Comparison of ENCODE assay signal across 21 mouse cellular contexts in the genomic region with DNA sequence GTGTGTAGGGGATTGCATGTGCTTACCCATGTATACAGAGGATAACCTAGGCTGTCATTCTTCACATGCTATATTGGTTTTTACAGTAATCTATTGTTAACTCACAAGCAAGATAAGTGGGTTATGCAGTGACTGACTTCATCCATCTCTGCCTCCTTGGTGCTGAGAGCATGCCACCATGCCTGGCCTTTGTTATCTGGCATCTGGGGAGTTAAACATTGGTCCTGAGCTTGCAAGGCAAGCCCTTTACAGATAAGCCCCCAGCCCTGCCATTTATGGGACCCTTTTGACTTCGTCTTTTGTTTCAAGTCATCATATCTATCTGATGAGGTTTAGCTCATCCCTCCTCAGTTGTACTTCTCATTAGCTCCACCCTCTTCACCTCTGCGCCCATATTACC. TPM values are rescaled to one million over a fixed set of nuclear protein-coding genes. Genes with fewer than 3 reads are reported as not detected.
DNase-seq lines count a peak whose midpoint lies in the region; ATAC-seq and TF ChIP-seq lines count a peak whose summit lies in the region.
"Had no signal": no experiment of that assay in that cellular context is flagged by ENCODE, and none has a peak within 500 bp of the region (broad histone marks: within the 10 kb centered on the region; RNA-seq: fewer than 3 reads in every experiment).

No protein-coding gene starts in this region.

- H3K4me1 ChIP-seq in embryonic facial prominence, embryonic 12.5 days, result no peaks in the 10 kb centered on the region
- H3K4me1 ChIP-seq in embryonic facial prominence, embryonic 10.5 days, result no peaks in the 10 kb centered on the region
- peaks cover 21% of the 10 kb centered on the region for H3K4me1 ChIP-seq in hindbrain, embryonic 13.5 days (replicated peaks)
- H3K4me1 ChIP-seq in hindbrain, postnatal 0 days (ENCODE audit: insufficient read depth, low read length), result peaks cover 15% of the 10 kb centered on the region; the same call in 1 of the 2 replicates
- H3K4me1 ChIP-seq in midbrain, embryonic 15.5 days, result peaks cover 10% of the 10 kb centered on the region
- H3K4me1 ChIP-seq in midbrain, embryonic 11.5 days (ENCODE audit: control insufficient read depth, insufficient read depth, low read length), result no peaks in the 10 kb centered on the region
- peaks cover 7% of the 10 kb centered on the region for H3K4me1 ChIP-seq in olfactory bulb, adult 2 months (ENCODE audit: control insufficient read depth, insufficient read depth, low read length)

- H3K9ac ChIP-seq in embryonic facial prominence, embryonic 12.5 days, result no peak overlapping the region
- no peak overlapping the region for H3K9ac ChIP-seq in hindbrain, embryonic 13.5 days
- H3K9ac ChIP-seq in hindbrain, postnatal 0 days (replicated peaks; ENCODE audit: low read length), result no peak overlapping the region
- H3K9ac ChIP-seq in midbrain, embryonic 15.5 days, result no peak overlapping the region
- H3K9ac ChIP-seq in midbrain, embryonic 11.5 days (ENCODE audit: low read length), result no peak overlapping the region
- H3K9ac ChIP-seq: forebrain, embryonic 13.5 days; forebrain, embryonic 15.5 days; forebrain, postnatal 0 days had no signal

- no peak for TF ChIP-seq CTCF in hindbrain, postnatal 0 days (IDR thresholded peaks at IDR 0.05; ENCODE audit: low read depth)
- TF ChIP-seq CTCF in olfactory bulb, adult 2 months (IDR thresholded peaks at IDR 0.05; ENCODE audit: insufficient read depth, low read depth, low read length), result no peak

- no peak overlapping the region for H3K4me3 ChIP-seq in embryonic facial prominence, embryonic 12.5 days
- no peak overlapping the region for H3K4me3 ChIP-seq in embryonic facial prominence, embryonic 10.5 days
- H3K4me3 ChIP-seq in hindbrain, embryonic 13.5 days, result no peak overlapping the region
- H3K4me3 ChIP-seq in hindbrain, postnatal 0 days (ENCODE audit: low read length), result no peak overlapping the region
- no peak overlapping the region for H3K4me3 ChIP-seq in midbrain, embryonic 15.5 days
- no peak overlapping the region for H3K4me3 ChIP-seq in midbrain, embryonic 11.5 days (ENCODE audit: low read depth, low read length)
- no peak overlapping the region for H3K4me3 ChIP-seq in olfactory bulb, adult 2 months (ENCODE audit: insufficient read depth, low read depth, low read length)
- H3K4me3 ChIP-seq: forebrain, embryonic 13.5 days; forebrain, embryonic 15.5 days had no signal

- no peak overlapping the region for H3K27ac ChIP-seq in embryonic facial prominence, embryonic 12.5 days
- no peak overlapping the region for H3K27ac ChIP-seq in embryonic facial prominence, embryonic 10.5 days (replicated peaks)
- H3K27ac ChIP-seq in hindbrain, embryonic 13.5 days, result no peak overlapping the region
- H3K27ac ChIP-seq in hindbrain, postnatal 0 days, result no peak overlapping the region
- no peak overlapping the region for H3K27ac ChIP-seq in midbrain, embryonic 15.5 days
- no peak overlapping the region for H3K27ac ChIP-seq in midbrain, embryonic 11.5 days (ENCODE audit: low read depth, low read length)
- peak overlapping the region; percentile 53; the same call in 1 of the 2 replicates for H3K27ac ChIP-seq in olfactory bulb, adult 2 months (ENCODE audit: insufficient read depth, low read depth, low read length)
- H3K27ac ChIP-seq: forebrain, embryonic 13.5 days; forebrain, embryonic 15.5 days had no signal

- WGBS in embryonic facial prominence, embryonic 12.5 days, result 88% methylated on average over 2 of the region's 2 CpGs
- 91% methylated on average over 2 of the region's 2 CpGs for WGBS in embryonic facial prominence, embryonic 10.5 days
- 93% methylated on average over 2 of the region's 2 CpGs for WGBS in hindbrain, embryonic 13.5 days
- WGBS in hindbrain, postnatal 0 days, result 88% methylated on average over 2 of the region's 2 CpGs
- WGBS in midbrain, embryonic 15.5 days, result 92% methylated on average over 2 of the region's 2 CpGs
- 95% methylated on average over 2 of the region's 2 CpGs for WGBS in midbrain, embryonic 11.5 days
- WGBS in olfactory bulb, adult 2 months, result 95% methylated on average over 2 of the region's 2 CpGs

- H3K36me3 ChIP-seq in embryonic facial prominence, embryonic 12.5 days, result no peaks in the 10 kb centered on the region
- H3K36me3 ChIP-seq in embryonic facial prominence, embryonic 10.5 days (replicated peaks), result no peaks in the 10 kb centered on the region
- no peaks in the 10 kb centered on the region for H3K36me3 ChIP-seq in hindbrain, embryonic 13.5 days
- no peaks in the 10 kb centered on the region for H3K36me3 ChIP-seq in hindbrain, postnatal 0 days (ENCODE audit: insufficient read depth, low read length)
- no peaks in the 10 kb centered on the region for H3K36me3 ChIP-seq in midbrain, embryonic 15.5 days (replicated peaks)
- no peaks in the 10 kb centered on the region for H3K36me3 ChIP-seq in midbrain, embryonic 11.5 days (ENCODE audit: control insufficient read depth, insufficient read depth, low read length)
- H3K36me3 ChIP-seq: forebrain, embryonic 15.5 days had no signal

- DNase-seq in embryonic facial prominence, embryonic 10.5 days (ENCODE audit: low spot score), result no peak
- no peak for DNase-seq in hindbrain, postnatal 0 days (ENCODE audit: low spot score)
- DNase-seq in midbrain, embryonic 11.5 days (ENCODE audit: low spot score, missing footprints), result no peak
- DNase-seq: adrenal gland, postnatal 25 days; cerebellum, adult 11 months; cerebellum, adult 18-20 months; cerebellum, adult 8-10 months; cerebellum, adult 9-11 months; cerebellum, postnatal 14 days; cerebellum, postnatal 36 days; forebrain, postnatal 0 days had no signal

- H3K27me3 ChIP-seq in embryonic facial prominence, embryonic 12.5 days, result no peaks in the 10 kb centered on the region
- no peaks in the 10 kb centered on the region for H3K27me3 ChIP-seq in embryonic facial prominence, embryonic 10.5 days (replicated peaks; ENCODE audit: low read depth, poor library complexity, severe bottlenecking)
- H3K27me3 ChIP-seq in hindbrain, embryonic 13.5 days, result no peaks in the 10 kb centered on the region
- H3K27me3 ChIP-seq in hindbrain, postnatal 0 days (ENCODE audit: insufficient read depth, low read length), result no peaks in the 10 kb centered on the region
- no peaks in the 10 kb centered on the region for H3K27me3 ChIP-seq in midbrain, embryonic 15.5 days (replicated peaks)
- H3K27me3 ChIP-seq in midbrain, embryonic 11.5 days (ENCODE audit: control insufficient read depth, insufficient read depth, low read length), result no peaks in the 10 kb centered on the region
- H3K27me3 ChIP-seq: CH12.LX; forebrain, embryonic 13.5 days; forebrain, embryonic 15.5 days had no signal

- no peaks in the 10 kb centered on the region for H3K9me3 ChIP-seq in embryonic facial prominence, embryonic 12.5 days
- H3K9me3 ChIP-seq in embryonic facial prominence, embryonic 10.5 days, result no peaks in the 10 kb centered on the region
- H3K9me3 ChIP-seq in hindbrain, embryonic 13.5 days, result no peaks in the 10 kb centered on the region
- H3K9me3 ChIP-seq in hindbrain, postnatal 0 days (ENCODE audit: low read length), result no peaks in the 10 kb centered on the region
- H3K9me3 ChIP-seq in midbrain, embryonic 15.5 days, result no peaks in the 10 kb centered on the region
- H3K9me3 ChIP-seq in midbrain, embryonic 11.5 days (ENCODE audit: control insufficient read depth, low read length), result no peaks in the 10 kb centered on the region
- H3K9me3 ChIP-seq: forebrain, embryonic 13.5 days; forebrain, embryonic 15.5 days; G1E had no signal

- ATAC-seq in embryonic facial prominence, embryonic 12.5 days (ENCODE audit: insufficient number of reproducible peaks, insufficient read depth, low FRiP score, low TSS enrichment), result 0 out of 2 replicates have a peak, but pooled peaks have one; percentile 28
- 0 out of 2 replicates have a peak, but pooled peaks have one; percentile 11 for ATAC-seq in hindbrain, embryonic 13.5 days (ENCODE audit: low FRiP score)
- ATAC-seq in hindbrain, postnatal 0 days, result no peak
- 0 out of 2 replicates have a peak, but pooled peaks have one; percentile 22 for ATAC-seq in midbrain, embryonic 15.5 days (replicated peaks)
- ATAC-seq in midbrain, embryonic 11.5 days (ENCODE audit: low FRiP score), result no peak
- ATAC-seq in granulocyte monocyte progenitor cell, adult 5-6 weeks (replicated peaks; ENCODE audit: poor library complexity, severe bottlenecking), result no peak
- ATAC-seq: CD4-positive, CD25-positive, alpha-beta regulatory T cell, adult 4 months; forebrain, embryonic 13.5 days; forebrain, embryonic 15.5 days; forebrain, postnatal 0 days had no signal

- no peak for TF ChIP-seq POLR2A in olfactory bulb, adult 2 months (IDR thresholded peaks at IDR 0.05; ENCODE audit: insufficient read depth, low read depth, low read length)

- H3K4me2 ChIP-seq in embryonic facial prominence, embryonic 12.5 days (replicated peaks), result no peak overlapping the region
- H3K4me2 ChIP-seq in hindbrain, embryonic 13.5 days, result no peak overlapping the region
- no peak overlapping the region for H3K4me2 ChIP-seq in hindbrain, postnatal 0 days (ENCODE audit: low read depth, low read length)
- H3K4me2 ChIP-seq in midbrain, embryonic 15.5 days, result no peak overlapping the region
- H3K4me2 ChIP-seq in midbrain, embryonic 11.5 days, result no peak overlapping the region
- H3K4me2 ChIP-seq: forebrain, embryonic 13.5 days; forebrain, embryonic 15.5 days had no signal

RNA-seq across cellular contexts. Expression of gene Ift57, which starts 25.9 kb away (rescaled TPM):
- polyA plus RNA-seq in embryonic facial prominence, embryonic 12.5 days (2016; fragmentation: Nextera tagmentation; extraction: Ambion mirVana), result 38.3 and 39.8 TPM in 2 replicates
- 22.0 and 29.1 TPM in 2 replicates for polyA plus RNA-seq in embryonic facial prominence, embryonic 10.5 days (2016; fragmentation: Nextera tagmentation; extraction: Ambion mirVana)
- 41.5 and 43.5 TPM in 2 replicates for polyA plus RNA-seq in hindbrain, embryonic 13.5 days (2015; fragmentation: Nextera tagmentation; extraction: Ambion mirVana)
- 10.0 and 11.0 TPM in 2 replicates for total RNA-seq in hindbrain, postnatal 0 days (2014; rRNA removed)
- polyA plus RNA-seq in hindbrain, postnatal 0 days (2015; fragmentation: Nextera tagmentation; extraction: Ambion mirVana), result 46.2 and 51.9 TPM in 2 replicates
- 43.3 and 43.4 TPM in 2 replicates for polyA plus RNA-seq in midbrain, embryonic 15.5 days (2015; fragmentation: Nextera tagmentation; extraction: Ambion mirVana)
- 34.1 and 34.6 TPM in 2 replicates for polyA plus RNA-seq in midbrain, embryonic 11.5 days (2014; fragmentation: Nextera tagmentation; extraction: Ambion mirVana)
- polyA plus RNA-seq in olfactory bulb, adult 2 months (2012; ENCODE audit: insufficient read depth, insufficient read length, low replicate concordance, missing spikeins), result not detected in 2 replicates
- 28.8 TPM in 2 replicates for total RNA-seq in granulocyte monocyte progenitor cell, adult 5-6 weeks (2014; fragmentation: Nextera tagmentation)
- 46.7 and 48.5 TPM in 2 replicates for total RNA-seq in granulocyte monocyte progenitor cell, adult 5-6 weeks (2017)

Comparison
In these comparisons a context has a peak if more than half of its experiments do, and no peak if none do; other contexts are left out.
1. ATAC-seq: peak in embryonic facial prominence, embryonic 12.5 days (single experiment), hindbrain, embryonic 13.5 days (single experiment) and midbrain, embryonic 15.5 days (single experiment); none in hindbrain, postnatal 0 days (single experiment), midbrain, embryonic 11.5 days (single experiment) and granulocyte monocyte progenitor cell, adult 5-6 weeks (single experiment).